Mouse (Mus musculus): ENCODE measurements around the gene Mrps17. TPM values are rescaled to one million over a fixed set of nuclear protein-coding genes. Genes with fewer than 3 reads are reported as not detected.

The Mrps17 gene
- polyA plus RNA-seq, 1 experiment from 2014 or later: 178 TPM

DNA sequence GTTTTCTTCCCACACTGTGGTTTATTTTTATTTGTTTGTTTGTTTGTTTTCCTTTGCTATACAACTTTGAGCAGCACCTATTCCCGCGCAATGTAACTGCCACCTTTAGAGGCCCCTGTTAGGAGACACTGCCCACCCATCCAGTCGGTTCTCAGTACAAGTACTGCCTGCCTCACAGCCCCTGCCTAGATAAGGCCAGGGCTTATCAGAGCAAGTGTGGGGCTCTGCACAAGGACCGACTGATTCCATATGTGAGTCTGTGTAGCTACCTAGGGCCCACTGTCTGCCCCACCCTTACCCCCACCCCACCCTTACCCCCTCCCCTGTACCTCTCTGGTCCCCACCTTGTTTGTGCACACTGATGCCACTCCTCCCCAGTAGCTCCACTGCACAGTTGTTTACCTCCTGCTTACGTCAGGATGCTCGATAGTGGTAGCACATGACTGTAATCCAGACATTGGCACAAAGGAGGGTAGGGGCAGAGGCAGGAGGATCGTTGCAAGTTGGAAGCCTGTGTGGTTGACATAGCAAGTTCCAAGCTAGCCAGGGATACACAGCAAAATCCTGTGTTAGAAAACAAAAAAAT lies 27.7 kb downstream of the Mrps17 start:
- Histone ChIP-seq H3K27me3 (no peaks in the 10 kb centered on the region), H3K4me2 (no peak overlapping the region), H3K9me3 (no peaks in the 10 kb centered on the region), H3K9ac (replicated peaks) (no peak overlapping the region), H3K4me1 (replicated peaks) (no peaks in the 10 kb centered on the region), H3K4me3 (replicated peaks) (no peak overlapping the region), H3K36me3 (peaks cover 73% of the 10 kb centered on the region), H3K27ac (no peak overlapping the region)
- ATAC-seq (ENCODE audit: insufficient number of reproducible peaks, insufficient read depth, low FRiP score, low TSS enrichment, low read depth): no peak
- whole genome bisulfite sequencing: 83% methylated on average over 7 of the region's 7 CpGs

DNA sequence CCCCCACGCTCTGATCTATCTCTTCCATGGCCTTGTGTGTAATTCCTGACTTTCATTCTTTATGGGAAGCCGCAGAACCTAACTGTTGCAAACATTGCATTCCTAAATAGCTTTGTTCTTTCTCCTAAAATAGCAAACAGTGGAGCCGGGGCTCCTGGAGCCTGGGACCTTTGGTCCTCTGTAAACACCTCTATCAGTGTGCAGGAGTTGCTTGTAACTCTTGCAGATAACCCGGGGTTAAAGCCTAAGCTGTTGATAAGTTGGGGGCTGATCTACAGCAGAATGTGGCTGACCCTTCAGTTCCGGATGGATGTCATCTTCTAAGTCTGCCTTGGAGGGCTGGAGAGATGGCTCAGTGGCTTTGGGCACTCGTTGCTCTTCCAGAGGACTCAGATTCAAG lies 28.8 kb downstream of the Mrps17 start:
- Histone ChIP-seq H3K9ac (replicated peaks) (no peak overlapping the region), H3K27me3 (no peaks in the 10 kb centered on the region), H3K9me3 (no peaks in the 10 kb centered on the region), H3K27ac (no peak overlapping the region), H3K4me1 (replicated peaks) (no peaks in the 10 kb centered on the region), H3K4me3 (replicated peaks) (no peak overlapping the region), H3K4me2 (no peak overlapping the region), H3K36me3 (peaks cover 79% of the 10 kb centered on the region)
- WGBS: 61% methylated on average over 6 of the region's 6 CpGs
- ATAC-seq (ENCODE audit: insufficient number of reproducible peaks, insufficient read depth, low FRiP score, low TSS enrichment, low read depth): no peak

DNA sequence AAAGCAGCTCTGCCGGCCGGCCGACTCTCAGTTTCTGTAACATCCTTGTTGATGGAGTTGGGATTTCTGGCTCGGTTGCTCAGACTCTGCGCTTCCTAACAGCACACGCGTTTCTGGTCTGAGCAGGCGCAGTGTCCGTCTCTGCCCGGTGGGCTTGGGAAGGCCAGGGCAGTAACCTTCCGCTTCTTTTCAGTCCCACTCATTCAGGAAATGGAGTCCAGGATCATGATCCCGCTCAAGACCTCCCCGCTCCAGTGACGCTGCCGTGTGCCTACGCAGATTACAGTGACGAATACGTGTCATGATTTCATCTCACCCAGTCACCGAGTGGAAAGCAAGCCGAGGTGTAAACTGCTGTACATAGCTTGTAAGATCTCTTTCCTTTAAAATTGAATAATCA lies 41.6 kb downstream of the Mrps17 start:
- 93% methylated on average over 20 of the region's 20 CpGs for WGBS
- no peak overlapping the region for H3K9ac ChIP-seq (replicated peaks)
- H3K27me3 ChIP-seq: no peaks in the 10 kb centered on the region
- ATAC-seq (ENCODE audit: insufficient number of reproducible peaks, insufficient read depth, low FRiP score, low TSS enrichment, low read depth): no peak
- peaks cover 46% of the 10 kb centered on the region for H3K36me3 ChIP-seq
- H3K27ac ChIP-seq: no peak overlapping the region
- H3K4me2 ChIP-seq: no peak overlapping the region
- H3K4me3 ChIP-seq (replicated peaks): no peak overlapping the region
- H3K4me1 ChIP-seq (replicated peaks): peaks cover 10% of the 10 kb centered on the region; the same call in 1 of the 2 replicates
- H3K9me3 ChIP-seq: no peaks in the 10 kb centered on the region

DNA sequence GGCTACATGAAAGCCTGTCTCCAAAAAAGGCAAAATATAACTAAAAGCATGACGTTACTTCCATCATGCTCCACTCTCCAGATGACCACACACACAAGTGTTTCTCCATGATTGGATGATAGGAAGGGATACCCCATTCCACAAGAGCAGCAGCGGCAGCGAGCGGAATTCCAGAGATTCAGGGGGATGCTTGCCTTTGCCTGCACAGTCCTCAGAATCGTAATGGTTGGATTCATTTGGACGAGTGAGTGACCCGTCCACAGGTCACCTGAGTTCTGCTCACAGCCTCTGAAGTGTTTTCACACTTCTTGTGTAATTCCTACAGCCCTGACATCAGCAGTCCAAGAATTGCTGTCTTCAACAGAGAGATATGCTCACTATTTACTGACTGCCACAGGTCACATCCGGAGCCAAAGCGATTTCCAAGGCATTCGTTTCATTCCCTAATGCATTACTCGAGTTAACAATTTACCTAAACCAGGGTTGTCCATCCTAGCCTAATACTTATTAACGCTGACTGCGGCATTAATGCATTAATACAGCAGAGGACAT lies 44.7 kb downstream of the Mrps17 start:
- WGBS: 88% methylated on average over 13 of the region's 13 CpGs

DNA sequence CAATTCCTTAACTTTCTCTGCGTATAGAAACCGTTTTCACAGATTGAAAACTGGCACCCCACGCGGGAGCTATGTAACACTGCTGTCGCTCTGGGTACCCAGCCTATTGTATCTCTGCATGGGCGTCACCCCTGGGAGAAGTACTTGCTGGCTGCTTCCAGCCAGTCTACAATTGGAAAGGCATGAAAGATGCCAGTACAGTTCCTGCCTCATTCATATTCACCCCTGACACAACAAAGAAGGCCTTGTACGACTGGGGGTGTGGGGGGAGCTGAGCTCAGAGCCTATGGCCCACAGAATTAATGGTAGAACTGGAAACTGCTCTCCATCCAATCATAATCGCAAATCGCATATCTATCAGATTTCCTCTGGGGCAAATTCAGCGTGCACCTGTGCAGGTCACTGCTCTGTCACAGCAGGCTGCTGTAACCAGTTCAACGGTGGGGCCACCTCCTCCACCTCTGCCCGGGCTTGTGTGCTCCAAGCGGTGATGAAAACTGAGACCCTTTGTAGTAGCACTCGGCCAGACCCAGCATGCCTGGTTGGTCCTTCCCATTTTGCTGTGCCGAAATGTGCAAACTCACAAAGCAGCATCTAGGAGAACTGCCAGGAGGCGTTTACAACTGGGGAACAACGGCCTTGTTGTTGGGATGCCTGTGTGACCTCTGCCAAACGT lies 46.7 kb downstream of the Mrps17 start:
- peaks cover 30% of the 10 kb centered on the region for H3K36me3 ChIP-seq
- 57% methylated on average over 18 of the region's 18 CpGs for WGBS
- no peaks in the 10 kb centered on the region for H3K9me3 ChIP-seq
- peaks cover 11% of the 10 kb centered on the region for H3K4me1 ChIP-seq (replicated peaks)
- peak; percentile 94 for ATAC-seq (ENCODE audit: insufficient number of reproducible peaks, insufficient read depth, low FRiP score, low TSS enrichment, low read depth)
- H3K27ac ChIP-seq: peak overlapping the region; percentile 88
- no peak overlapping the region for H3K9ac ChIP-seq (replicated peaks)
- H3K27me3 ChIP-seq: no peaks in the 10 kb centered on the region
- H3K4me2 ChIP-seq: peak overlapping the region; percentile 5; the same call in 1 of the 2 replicates
- no peak overlapping the region for H3K4me3 ChIP-seq (replicated peaks)

More for the DNA sequence above, 44.7 kb downstream of the Mrps17 start:
- Histone ChIP-seq H3K4me1 (replicated peaks) (peaks cover 11% of the 10 kb centered on the region), H3K27ac (no peak overlapping the region), H3K9ac (replicated peaks) (no peak overlapping the region), H3K4me2 (no peak overlapping the region), H3K9me3 (no peaks in the 10 kb centered on the region), H3K36me3 (peaks cover 33% of the 10 kb centered on the region), H3K4me3 (replicated peaks) (no peak overlapping the region), H3K27me3 (no peaks in the 10 kb centered on the region)
- ATAC-seq (ENCODE audit: insufficient number of reproducible peaks, insufficient read depth, low FRiP score, low TSS enrichment, low read depth): no peak

GRCm38 (mm10) chr5:129770443-129771355 lies 55.4 kb downstream of the Mrps17 start:
- no peak for ATAC-seq (ENCODE audit: insufficient number of reproducible peaks, insufficient read depth, low FRiP score, low TSS enrichment, low read depth)
- H3K36me3 ChIP-seq: peaks cover 44% of the 10 kb centered on the region; the same call in 1 of the 2 replicates
- H3K27ac ChIP-seq: no peak overlapping the region
- H3K9ac ChIP-seq (replicated peaks): no peak overlapping the region
- H3K9me3 ChIP-seq: no peaks in the 10 kb centered on the region
- 88% methylated on average over 23 of the region's 23 CpGs for WGBS
- no peaks in the 10 kb centered on the region for H3K4me1 ChIP-seq (replicated peaks)
- H3K4me3 ChIP-seq (replicated peaks): no peak overlapping the region
- H3K27me3 ChIP-seq: no peaks in the 10 kb centered on the region
- no peak overlapping the region for H3K4me2 ChIP-seq

Other genes with a start within 250 kb of the Mrps17 start
- 74.4 and 74.8 TPM in 2 replicates for gene Sfswap, start 214.3 kb upstream of the Mrps17 start, polyA plus RNA-seq (2016; fragmentation: Nextera tagmentation; extraction: Ambion mirVana)
- 2.1 and 2.5 TPM in 2 replicates for gene Mmp17, start 131.3 kb upstream of the Mrps17 start, polyA plus RNA-seq (2016; fragmentation: Nextera tagmentation; extraction: Ambion mirVana)
- gene Zfp11, start 45.4 kb upstream of the Mrps17 start, polyA plus RNA-seq (2016; fragmentation: Nextera tagmentation; extraction: Ambion mirVana): 6.3 and 6.5 TPM in 2 replicates
- not detected in 2 replicates for gene Sept14, start 7.0 kb upstream of the Mrps17 start, polyA plus RNA-seq (2016; fragmentation: Nextera tagmentation; extraction: Ambion mirVana)
- gene Nipsnap2, start 9.6 kb downstream of the Mrps17 start, polyA plus RNA-seq (2016; fragmentation: Nextera tagmentation; extraction: Ambion mirVana): 101 and 106 TPM in 2 replicates
- 28.5 and 28.6 TPM in 2 replicates for gene Psph, start 72.0 kb downstream of the Mrps17 start, polyA plus RNA-seq (2016; fragmentation: Nextera tagmentation; extraction: Ambion mirVana)
- 67.6 and 74.2 TPM in 2 replicates for gene Sumf2, start 131.5 kb downstream of the Mrps17 start, polyA plus RNA-seq (2016; fragmentation: Nextera tagmentation; extraction: Ambion mirVana)
- 926 and 978 TPM in 2 replicates for gene Chchd2, start 172.0 kb downstream of the Mrps17 start, polyA plus RNA-seq (2016; fragmentation: Nextera tagmentation; extraction: Ambion mirVana)
- gene Zbed5, start 180.2 kb downstream of the Mrps17 start, polyA plus RNA-seq (2016; fragmentation: Nextera tagmentation; extraction: Ambion mirVana): 10.9 and 11.9 TPM in 2 replicates
- gene Phkg1, start 183.1 kb downstream of the Mrps17 start, polyA plus RNA-seq (2016; fragmentation: Nextera tagmentation; extraction: Ambion mirVana): 0.24 and 0.36 TPM in 2 replicates
- 5.0 and 6.2 TPM in 2 replicates for gene Nupr1l, start 193.0 kb downstream of the Mrps17 start, polyA plus RNA-seq (2016; fragmentation: Nextera tagmentation; extraction: Ambion mirVana)
- 35.8 and 36.7 TPM in 2 replicates for gene Vkorc1l1, start 226.5 kb downstream of the Mrps17 start, polyA plus RNA-seq (2016; fragmentation: Nextera tagmentation; extraction: Ambion mirVana)